Mouse (Mus musculus): ENCODE measurements around the gene Rrbp1. TPM values are rescaled to one million over a fixed set of nuclear protein-coding genes. Genes with fewer than 3 reads are reported as not detected.

Rrbp1 gene
- polyA plus RNA-seq, 1 experiment, result 127 TPM

DNA sequence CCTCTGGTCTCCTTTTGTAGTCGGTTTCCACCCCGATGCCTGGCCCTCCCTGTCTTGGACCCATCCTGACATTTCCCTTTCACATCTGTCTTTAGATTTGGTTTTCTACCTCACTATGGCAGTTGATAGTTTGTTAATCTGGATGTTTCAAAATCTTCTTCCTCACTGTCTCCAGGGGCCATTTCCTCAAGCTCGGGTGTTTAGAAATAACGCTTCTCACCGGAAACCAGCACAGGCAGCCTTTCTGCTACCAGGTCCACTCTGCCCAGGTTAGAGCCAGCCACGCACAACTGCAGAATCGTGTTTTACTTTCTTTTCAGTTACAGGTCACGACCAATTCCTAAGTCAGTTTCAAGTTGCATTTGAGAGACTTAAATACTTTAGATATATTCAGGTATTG lies 76.6 kb downstream of the Rrbp1 start:
- no peak overlapping the region for H3K4me2 ChIP-seq (ENCODE audit: low read depth)
- peaks cover 94% of the 10 kb centered on the region for H3K79me2 ChIP-seq (ENCODE audit: control insufficient read depth, insufficient read depth)
- no peak overlapping the region for H3K4me3 ChIP-seq
- TF ChIP-seq POLR2A (IDR thresholded peaks at IDR 0.05; ENCODE audit: insufficient read length, low read depth) (no peak), REST (IDR thresholded peaks at IDR 0.05; ENCODE audit: insufficient read depth, insufficient read length) (no peak), SRF (IDR thresholded peaks at IDR 0.05; ENCODE audit: control insufficient read depth, insufficient read length, low read depth) (no peak), TCF12 (IDR thresholded peaks at IDR 0.05; ENCODE audit: insufficient read depth, poor library complexity, severe bottlenecking) (no peak), USF1 (IDR thresholded peaks at IDR 0.05; ENCODE audit: low read depth) (no peak), MAX (IDR thresholded peaks at IDR 0.05; ENCODE audit: low read depth) (no peak), TCF3 (IDR thresholded peaks at IDR 0.05; ENCODE audit: insufficient read length, low read depth) (no peak), E2F4 (IDR thresholded peaks at IDR 0.05; ENCODE audit: insufficient read depth) (no peak), MYOG (IDR thresholded peaks at IDR 0.05; ENCODE audit: control insufficient read depth in 1 of 3, insufficient read depth in 1 of 3, insufficient read length in 2 of 3, low read depth in 2 of 3) (no peak)
- H3K36me3 ChIP-seq (ENCODE audit: control insufficient read depth, insufficient read depth), result peaks cover 12% of the 10 kb centered on the region
- H3ac ChIP-seq (ENCODE audit: control insufficient read depth, insufficient read length), result no peak overlapping the region
- no peaks in the 10 kb centered on the region for H3K27me3 ChIP-seq (ENCODE audit: control insufficient read depth, insufficient read depth, insufficient read length)

- H3K79me2 ChIP-seq (ENCODE audit: control insufficient read depth, insufficient read depth), result peaks cover 99% of the 10 kb centered on the region
- H3K36me3 ChIP-seq (ENCODE audit: control insufficient read depth, insufficient read depth), result peaks cover 3% of the 10 kb centered on the region
- no peak for TF ChIP-seq USF1 (IDR thresholded peaks at IDR 0.05; ENCODE audit: low read depth)
- no peak for TF ChIP-seq REST (IDR thresholded peaks at IDR 0.05; ENCODE audit: insufficient read depth, insufficient read length)
- TF ChIP-seq E2F4 (IDR thresholded peaks at IDR 0.05; ENCODE audit: insufficient read depth), result no peak
- no peak for TF ChIP-seq SRF (IDR thresholded peaks at IDR 0.05; ENCODE audit: control insufficient read depth, insufficient read length, low read depth)
- TF ChIP-seq TCF3 (IDR thresholded peaks at IDR 0.05; ENCODE audit: insufficient read length, low read depth), result no peak
- TF ChIP-seq CEBPB (IDR thresholded peaks at IDR 0.05; ENCODE audit: insufficient read depth, poor library complexity, severe bottlenecking), result no peak
- no peak for TF ChIP-seq MYOG (IDR thresholded peaks at IDR 0.05; ENCODE audit: control insufficient read depth in 1 of 3, insufficient read depth in 1 of 3, insufficient read length in 2 of 3, low read depth in 2 of 3)
- TF ChIP-seq POLR2A (IDR thresholded peaks at IDR 0.05; ENCODE audit: insufficient read length, low read depth), result no peak
- TF ChIP-seq MYOD1 (IDR thresholded peaks at IDR 0.05; ENCODE audit: control insufficient read depth in 1 of 3, insufficient read length in 2 of 3, low read depth in 2 of 3), result no peak
- TF ChIP-seq TCF12 (IDR thresholded peaks at IDR 0.05; ENCODE audit: insufficient read depth, poor library complexity, severe bottlenecking), result no peak
- no peak for TF ChIP-seq MAX (IDR thresholded peaks at IDR 0.05; ENCODE audit: low read depth)
- TF ChIP-seq POLR2AphosphoS2 (IDR thresholded peaks at IDR 0.05; ENCODE audit: insufficient read length, low read depth), result no peak
- no peak overlapping the region for H3ac ChIP-seq (ENCODE audit: control insufficient read depth, insufficient read length)
- H3K27me3 ChIP-seq (ENCODE audit: control insufficient read depth, insufficient read depth, insufficient read length), result no peaks in the 10 kb centered on the region
- H3K4me3 ChIP-seq, result no peak overlapping the region
- no peak overlapping the region for H3K4me2 ChIP-seq (ENCODE audit: low read depth)
These were observed 77.5 kb downstream of the Rrbp1 start for GRCm38 (mm10) chr2:143933516-143933915.

GRCm38 (mm10) chr2:143932340-143932873 lies 78.7 kb downstream of the Rrbp1 start:
- Histone ChIP-seq H3K36me3 (ENCODE audit: control insufficient read depth, insufficient read depth) (no peaks in the 10 kb centered on the region), H3K4me2 (ENCODE audit: low read depth) (peak overlapping the region; percentile 16), H3K27me3 (ENCODE audit: control insufficient read depth, insufficient read depth, insufficient read length) (no peaks in the 10 kb centered on the region), H3ac (ENCODE audit: control insufficient read depth, insufficient read length) (no peak overlapping the region), H3K4me3 (no peak overlapping the region), H3K79me2 (ENCODE audit: control insufficient read depth, insufficient read depth) (peaks cover 100% of the 10 kb centered on the region)
- TF ChIP-seq MYOD1 (IDR thresholded peaks at IDR 0.05; ENCODE audit: control insufficient read depth in 1 of 3, insufficient read length in 2 of 3, low read depth in 2 of 3) (peak in 2 of 3 experiments; percentile 71 to 83), MYOG (IDR thresholded peaks at IDR 0.05; ENCODE audit: control insufficient read depth in 1 of 3, insufficient read depth in 1 of 3, insufficient read length in 2 of 3, low read depth in 2 of 3) (peak; percentile 30 to 92 (median 66)), TCF12 (IDR thresholded peaks at IDR 0.05; ENCODE audit: insufficient read depth, poor library complexity, severe bottlenecking) (peak; percentile 23), E2F4 (IDR thresholded peaks at IDR 0.05; ENCODE audit: insufficient read depth) (no peak)

DNA sequence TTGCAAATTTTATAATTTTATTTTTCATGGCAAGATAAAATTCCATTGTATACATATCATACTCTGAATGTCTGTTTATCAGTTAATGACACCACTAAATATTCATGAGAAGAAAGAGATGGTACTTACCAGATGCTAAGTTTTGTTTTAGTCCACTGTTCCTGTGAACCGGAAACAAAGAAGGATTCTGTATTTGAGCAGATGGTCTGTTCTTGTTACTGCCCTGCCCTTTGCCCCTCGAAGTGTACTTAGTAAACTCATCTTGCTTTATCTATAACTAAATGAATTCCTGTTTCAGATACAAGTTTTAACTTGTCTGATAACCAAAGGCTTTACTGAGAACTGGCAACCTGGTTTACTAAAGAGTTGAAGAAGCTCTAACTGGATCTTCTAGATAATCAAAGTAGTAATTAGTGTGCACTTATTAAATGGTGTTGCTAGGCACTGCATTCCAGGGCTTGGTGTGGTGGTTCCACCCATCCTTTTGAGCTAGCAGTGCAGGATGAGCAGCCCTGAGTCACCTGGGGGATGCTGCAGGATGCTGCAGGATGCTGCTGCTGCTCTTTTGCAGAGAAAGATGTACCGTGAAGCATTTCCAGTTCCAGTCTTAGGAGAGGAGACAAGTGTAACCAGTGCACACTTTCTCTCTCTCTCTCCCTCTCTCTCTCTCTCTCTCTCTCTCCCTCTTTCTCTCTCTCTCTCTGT lies 81.3 kb downstream of the Rrbp1 start:
- H3K79me2 ChIP-seq (ENCODE audit: control insufficient read depth, insufficient read depth), result peaks cover 100% of the 10 kb centered on the region
- no peaks in the 10 kb centered on the region for H3K36me3 ChIP-seq (ENCODE audit: control insufficient read depth, insufficient read depth)
- TF ChIP-seq MAX (IDR thresholded peaks at IDR 0.05; ENCODE audit: low read depth), result no peak
- no peak for TF ChIP-seq E2F4 (IDR thresholded peaks at IDR 0.05; ENCODE audit: insufficient read depth)
- no peak for TF ChIP-seq MYOD1 (IDR thresholded peaks at IDR 0.05; ENCODE audit: control insufficient read depth in 1 of 3, insufficient read length in 2 of 3, low read depth in 2 of 3)
- TF ChIP-seq POLR2AphosphoS2 (IDR thresholded peaks at IDR 0.05; ENCODE audit: insufficient read length, low read depth), result no peak
- no peak for TF ChIP-seq TCF3 (IDR thresholded peaks at IDR 0.05; ENCODE audit: insufficient read length, low read depth)
- TF ChIP-seq POLR2A (IDR thresholded peaks at IDR 0.05; ENCODE audit: insufficient read length, low read depth), result no peak
- H3ac ChIP-seq (ENCODE audit: control insufficient read depth, insufficient read length), result no peak overlapping the region
- no peak overlapping the region for H3K4me2 ChIP-seq (ENCODE audit: low read depth)
- no peaks in the 10 kb centered on the region for H3K27me3 ChIP-seq (ENCODE audit: control insufficient read depth, insufficient read depth, insufficient read length)
- H3K4me3 ChIP-seq, result no peak overlapping the region

DNA sequence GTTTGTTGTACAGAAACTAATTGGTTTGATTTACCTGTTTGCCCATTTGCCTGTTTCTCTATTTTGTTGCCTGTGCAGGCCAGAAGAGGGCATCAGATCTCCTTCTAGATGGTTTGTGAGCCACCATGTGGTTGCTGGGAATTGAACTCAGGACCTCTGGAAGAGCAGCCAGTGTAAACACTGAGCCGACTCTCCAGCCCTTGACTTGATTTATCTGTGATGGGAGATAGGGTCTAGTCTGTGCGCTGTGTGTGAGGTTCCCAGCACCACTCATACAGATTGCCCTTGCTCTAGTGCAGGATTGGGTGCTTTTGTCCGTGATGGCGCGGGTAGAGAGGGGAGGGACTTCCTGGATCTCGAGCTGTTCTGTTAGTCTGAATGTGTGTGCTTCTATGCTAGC lies 85.2 kb downstream of the Rrbp1 start:
- TF ChIP-seq POLR2AphosphoS2 (IDR thresholded peaks at IDR 0.05; ENCODE audit: insufficient read length, low read depth) (no peak), REST (IDR thresholded peaks at IDR 0.05; ENCODE audit: insufficient read depth, insufficient read length) (no peak), TCF12 (IDR thresholded peaks at IDR 0.05; ENCODE audit: insufficient read depth, poor library complexity, severe bottlenecking) (no peak), E2F4 (IDR thresholded peaks at IDR 0.05; ENCODE audit: insufficient read depth) (no peak), POLR2A (IDR thresholded peaks at IDR 0.05; ENCODE audit: insufficient read length, low read depth) (no peak), USF1 (IDR thresholded peaks at IDR 0.05; ENCODE audit: low read depth) (no peak), CEBPB (IDR thresholded peaks at IDR 0.05; ENCODE audit: insufficient read depth, poor library complexity, severe bottlenecking) (no peak), SRF (IDR thresholded peaks at IDR 0.05; ENCODE audit: control insufficient read depth, insufficient read length, low read depth) (no peak), MAX (IDR thresholded peaks at IDR 0.05; ENCODE audit: low read depth) (no peak), TCF3 (IDR thresholded peaks at IDR 0.05; ENCODE audit: insufficient read length, low read depth) (no peak), MYOD1 (IDR thresholded peaks at IDR 0.05; ENCODE audit: control insufficient read depth in 1 of 3, insufficient read length in 2 of 3, low read depth in 2 of 3) (no peak), MYOG (IDR thresholded peaks at IDR 0.05; ENCODE audit: control insufficient read depth in 1 of 3, insufficient read depth in 1 of 3, insufficient read length in 2 of 3, low read depth in 2 of 3) (no peak)
- Histone ChIP-seq H3K4me3 (no peak overlapping the region), H3K36me3 (ENCODE audit: control insufficient read depth, insufficient read depth) (no peaks in the 10 kb centered on the region), H3K79me2 (ENCODE audit: control insufficient read depth, insufficient read depth) (peaks cover 100% of the 10 kb centered on the region), H3ac (ENCODE audit: control insufficient read depth, insufficient read length) (no peak overlapping the region), H3K27me3 (ENCODE audit: control insufficient read depth, insufficient read depth, insufficient read length) (no peaks in the 10 kb centered on the region), H3K4me2 (ENCODE audit: low read depth) (no peak overlapping the region)

All from myocyte (in vitro differentiated cells).